Mouse (Mus musculus) bone marrow, adult 2 months (tissue): ENCODE data around the gene Inca1.

ENCODE experiments used
- CTCF ChIP-seq: fragments of 200-500 bp; IDR thresholded peaks from 2 replicates; pipeline ENCODE4 v1.5.1; 2011; ENCODE audit warnings: low read length, control low read depth; ENCODE audit not compliant: control insufficient read depth, insufficient read depth
- POLR2A ChIP-seq: fragments of 200-500 bp; IDR thresholded peaks from 2 replicates; pipeline ENCODE4 v1.6.1; 2011; ENCODE audit warnings: low read depth, mild to moderate bottlenecking, control low read depth, low read length, borderline replicate concordance; ENCODE audit not compliant: control insufficient read depth

DNA sequence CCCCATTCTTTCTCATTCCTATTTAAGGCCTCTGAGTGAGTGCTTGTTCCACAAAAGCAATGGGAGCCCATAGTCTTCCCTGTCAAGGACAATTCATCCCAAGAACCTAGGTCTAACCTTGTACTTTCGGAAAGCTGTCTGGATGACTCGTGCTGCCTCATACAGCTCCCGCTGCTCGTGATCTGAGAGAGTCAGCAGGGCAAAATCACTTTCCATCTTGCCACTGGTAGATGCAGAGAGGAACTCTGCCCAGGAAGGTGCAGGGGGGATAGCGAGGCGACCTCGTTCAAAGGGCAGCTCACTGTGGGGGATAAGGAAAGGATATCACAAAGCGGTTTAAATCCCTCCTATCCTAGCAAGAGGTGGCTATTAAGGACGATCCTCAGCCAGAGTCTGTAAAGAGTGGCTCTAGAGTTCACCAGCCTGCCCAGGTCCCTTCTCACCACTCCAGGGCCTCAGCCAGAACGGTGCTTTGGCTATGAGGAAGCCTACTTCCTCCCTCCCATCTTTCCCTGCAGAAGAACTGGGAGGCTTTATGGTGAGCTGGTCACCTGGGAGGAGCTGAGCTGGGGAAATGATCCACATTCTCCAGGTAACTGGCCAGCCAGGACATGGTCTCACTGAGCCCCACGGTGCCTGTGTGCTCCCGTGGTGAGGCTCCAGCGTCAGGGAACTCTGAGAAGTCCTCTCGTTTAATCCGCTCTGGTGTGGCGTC lies 28.5 kb downstream of the Inca1 start:
- no peak for TF ChIP-seq POLR2A
- TF ChIP-seq CTCF: no peak
